Mouse (Mus musculus): ENCODE results near the gene Dgki. TPM values are rescaled to one million over a fixed set of nuclear protein-coding genes. Genes with fewer than 3 reads are reported as not detected.
A peak's percentile ranks its signal among the peaks of the same experiment; 100 is the strongest.

Dgki gene
- polyA plus RNA-seq, 1 experiment from 2014 or later, result 7.6 TPM

DNA sequence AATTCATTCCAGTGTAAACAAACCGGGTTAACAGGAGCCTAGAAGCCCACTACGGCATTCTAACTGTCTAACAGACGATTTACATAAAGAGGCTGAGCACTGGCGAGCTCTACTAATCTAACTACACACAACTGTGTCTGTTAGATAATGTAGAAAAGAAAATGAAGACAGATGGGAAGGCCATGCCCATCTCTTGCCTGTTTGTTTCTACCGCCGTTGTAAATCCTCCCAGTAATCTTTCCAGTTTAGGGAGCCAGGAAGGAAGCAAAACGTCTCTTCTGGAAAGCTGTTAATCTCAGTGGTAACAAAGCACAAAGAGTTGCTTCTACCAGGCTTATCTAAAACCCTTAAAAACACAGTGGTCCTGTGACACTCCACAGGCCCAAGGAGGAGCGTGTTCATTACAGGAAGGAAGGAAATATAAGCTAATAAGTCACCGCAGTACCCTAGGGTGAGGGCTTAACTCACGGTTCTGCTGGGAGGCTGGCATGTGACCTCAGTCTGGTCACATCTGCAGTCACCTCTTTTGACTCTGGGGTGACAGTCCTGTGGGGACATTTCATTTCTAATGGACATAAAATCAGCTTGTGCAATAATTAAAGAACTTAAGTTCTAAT is 235.7 kb downstream of the Dgki start:
- Histone ChIP-seq H3K4me3 (ENCODE audit: low read depth, low read length) (no peak overlapping the region), H3K27ac (ENCODE audit: low read length) (no peak overlapping the region), H3K27me3 (ENCODE audit: control insufficient read depth, insufficient read depth, low read depth, low read length) (no peaks in the 10 kb centered on the region), H3K9ac (ENCODE audit: low read depth, low read length) (no peak overlapping the region), H3K4me1 (ENCODE audit: control insufficient read depth, insufficient read depth, low read length) (0 out of 2 replicates have a peak, but pooled peaks cover 2% of the 10 kb centered on the region), H3K4me2 (ENCODE audit: low read length) (no peak overlapping the region), H3K9me3 (replicated peaks; ENCODE audit: control insufficient read depth, low read length, poor library complexity, severe bottlenecking) (no peaks in the 10 kb centered on the region), H3K36me3 (ENCODE audit: control insufficient read depth, insufficient read depth, low read length) (0 out of 2 replicates have a peak, but pooled peaks cover 3% of the 10 kb centered on the region)
- WGBS, result 51% methylated on average over 10 of the region's 10 CpGs
- ATAC-seq, result no peak

- Histone ChIP-seq H3K9me3 (replicated peaks; ENCODE audit: control insufficient read depth, low read length, poor library complexity, severe bottlenecking) (no peaks in the 10 kb centered on the region), H3K4me1 (ENCODE audit: control insufficient read depth, insufficient read depth, low read length) (0 out of 2 replicates have a peak, but pooled peaks cover 2% of the 10 kb centered on the region), H3K4me3 (ENCODE audit: low read depth, low read length) (no peak overlapping the region), H3K9ac (ENCODE audit: low read depth, low read length) (no peak overlapping the region), H3K27ac (ENCODE audit: low read length) (no peak overlapping the region), H3K4me2 (ENCODE audit: low read length) (no peak overlapping the region), H3K36me3 (ENCODE audit: control insufficient read depth, insufficient read depth, low read length) (0 out of 2 replicates have a peak, but pooled peaks cover 3% of the 10 kb centered on the region), H3K27me3 (ENCODE audit: control insufficient read depth, insufficient read depth, low read depth, low read length) (no peaks in the 10 kb centered on the region)
- 91% methylated on average over 7 of the region's 7 CpGs for WGBS
- no peak for ATAC-seq
Observed at GRCm38 (mm10) chr6:37063266-37063665, 236.7 kb downstream of the Dgki start.

- H3K27me3 ChIP-seq (ENCODE audit: control insufficient read depth, insufficient read depth, low read depth, low read length), result no peaks in the 10 kb centered on the region
- no peaks in the 10 kb centered on the region for H3K9me3 ChIP-seq (replicated peaks; ENCODE audit: control insufficient read depth, low read length, poor library complexity, severe bottlenecking)
- H3K4me1 ChIP-seq (ENCODE audit: control insufficient read depth, insufficient read depth, low read length), result 0 out of 2 replicates have a peak, but pooled peaks cover 2% of the 10 kb centered on the region
- no peak for ATAC-seq
- no peak overlapping the region for H3K27ac ChIP-seq (ENCODE audit: low read length)
- H3K4me3 ChIP-seq (ENCODE audit: low read depth, low read length), result no peak overlapping the region
- WGBS, result 90% methylated on average over 3 of the region's 3 CpGs
- no peak overlapping the region for H3K4me2 ChIP-seq (ENCODE audit: low read length)
- 0 out of 2 replicates have a peak, but pooled peaks cover 3% of the 10 kb centered on the region for H3K36me3 ChIP-seq (ENCODE audit: control insufficient read depth, insufficient read depth, low read length)
- H3K9ac ChIP-seq (ENCODE audit: low read depth, low read length), result no peak overlapping the region
Observed at GRCm38 (mm10) chr6:37060114-37060513, 239.9 kb downstream of the Dgki start.

GRCm38 (mm10) chr6:37057957-37058356 is 242.0 kb downstream of the Dgki start:
- Histone ChIP-seq H3K27ac (ENCODE audit: low read length) (no peak overlapping the region), H3K4me2 (ENCODE audit: low read length) (no peak overlapping the region), H3K4me3 (ENCODE audit: low read depth, low read length) (no peak overlapping the region), H3K27me3 (ENCODE audit: control insufficient read depth, insufficient read depth, low read depth, low read length) (no peaks in the 10 kb centered on the region), H3K9ac (ENCODE audit: low read depth, low read length) (no peak overlapping the region), H3K36me3 (ENCODE audit: control insufficient read depth, insufficient read depth, low read length) (0 out of 2 replicates have a peak, but pooled peaks cover 3% of the 10 kb centered on the region), H3K9me3 (replicated peaks; ENCODE audit: control insufficient read depth, low read length, poor library complexity, severe bottlenecking) (no peaks in the 10 kb centered on the region), H3K4me1 (ENCODE audit: control insufficient read depth, insufficient read depth, low read length) (no peaks in the 10 kb centered on the region)
- 92% methylated on average over 9 of the region's 9 CpGs for whole genome bisulfite sequencing
- no peak for ATAC-seq

- Histone ChIP-seq H3K4me2 (ENCODE audit: low read length) (no peak overlapping the region), H3K9me3 (replicated peaks; ENCODE audit: control insufficient read depth, low read length, poor library complexity, severe bottlenecking) (no peaks in the 10 kb centered on the region), H3K4me3 (ENCODE audit: low read depth, low read length) (no peak overlapping the region), H3K27me3 (ENCODE audit: control insufficient read depth, insufficient read depth, low read depth, low read length) (no peaks in the 10 kb centered on the region), H3K27ac (ENCODE audit: low read length) (no peak overlapping the region), H3K9ac (ENCODE audit: low read depth, low read length) (no peak overlapping the region), H3K36me3 (ENCODE audit: control insufficient read depth, insufficient read depth, low read length) (0 out of 2 replicates have a peak, but pooled peaks cover 2% of the 10 kb centered on the region), H3K4me1 (ENCODE audit: control insufficient read depth, insufficient read depth, low read length) (no peaks in the 10 kb centered on the region)
- 94% methylated on average over 7 of the region's 7 CpGs for WGBS
- no peak for ATAC-seq
Observed at GRCm38 (mm10) chr6:37057536-37057935, 242.4 kb downstream of the Dgki start.

- ATAC-seq, result 0 out of 2 replicates have a peak, but pooled peaks have one; percentile 20
- H3K4me2 ChIP-seq (ENCODE audit: low read length), result no peak overlapping the region
- no peaks in the 10 kb centered on the region for H3K27me3 ChIP-seq (ENCODE audit: control insufficient read depth, insufficient read depth, low read depth, low read length)
- no peak overlapping the region for H3K9ac ChIP-seq (ENCODE audit: low read depth, low read length)
- WGBS, result 77% methylated on average over 3 of the region's 3 CpGs
- no peak overlapping the region for H3K27ac ChIP-seq (ENCODE audit: low read length)
- no peaks in the 10 kb centered on the region for H3K36me3 ChIP-seq (ENCODE audit: control insufficient read depth, insufficient read depth, low read length)
- H3K9me3 ChIP-seq (replicated peaks; ENCODE audit: control insufficient read depth, low read length, poor library complexity, severe bottlenecking), result no peaks in the 10 kb centered on the region
- no peak overlapping the region for H3K4me3 ChIP-seq (ENCODE audit: low read depth, low read length)
- no peaks in the 10 kb centered on the region for H3K4me1 ChIP-seq (ENCODE audit: control insufficient read depth, insufficient read depth, low read length)
Observed at GRCm38 (mm10) chr6:37055634-37056033, 244.3 kb downstream of the Dgki start.

- no peak for ATAC-seq
- H3K9ac ChIP-seq (ENCODE audit: low read depth, low read length), result no peak overlapping the region
- H3K27me3 ChIP-seq (ENCODE audit: control insufficient read depth, insufficient read depth, low read depth, low read length), result no peaks in the 10 kb centered on the region
- WGBS, result 94% methylated on average over 5 of the region's 5 CpGs
- no peaks in the 10 kb centered on the region for H3K9me3 ChIP-seq (replicated peaks; ENCODE audit: control insufficient read depth, low read length, poor library complexity, severe bottlenecking)
- H3K4me2 ChIP-seq (ENCODE audit: low read length), result no peak overlapping the region
- H3K4me3 ChIP-seq (ENCODE audit: low read depth, low read length), result no peak overlapping the region
- no peaks in the 10 kb centered on the region for H3K4me1 ChIP-seq (ENCODE audit: control insufficient read depth, insufficient read depth, low read length)
- H3K27ac ChIP-seq (ENCODE audit: low read length), result no peak overlapping the region
- H3K36me3 ChIP-seq (ENCODE audit: control insufficient read depth, insufficient read depth, low read length), result no peaks in the 10 kb centered on the region
Observed at GRCm38 (mm10) chr6:37055128-37055527, 244.9 kb downstream of the Dgki start.

DNA sequence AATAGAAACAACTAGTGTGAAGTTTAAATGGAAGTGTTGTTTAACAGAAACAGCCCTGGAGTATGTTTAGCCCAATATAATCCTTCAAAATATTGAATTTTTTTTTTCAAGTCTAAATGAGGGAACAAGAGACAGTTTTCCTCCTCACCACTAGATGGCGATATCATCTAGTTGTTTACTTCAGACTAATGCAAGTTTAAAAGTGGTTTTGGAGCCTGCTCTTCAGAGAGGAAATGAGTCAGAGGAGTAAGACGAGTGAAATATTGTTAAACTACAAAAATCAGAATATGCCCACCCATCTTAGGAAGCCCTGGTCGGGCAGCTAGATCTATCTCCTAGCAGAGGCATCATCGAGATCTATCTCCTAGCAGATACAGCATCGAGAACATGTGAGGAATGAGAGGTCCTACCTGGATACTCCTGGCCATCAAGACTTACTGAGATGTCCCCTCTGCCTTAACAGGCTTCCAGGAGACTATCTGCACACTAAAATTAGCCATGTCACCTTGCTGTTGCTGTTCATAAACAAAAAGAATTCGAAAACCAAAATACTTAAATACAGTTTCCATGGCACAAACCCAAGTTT is 245.5 kb downstream of the Dgki start:
- Histone ChIP-seq H3K27ac (ENCODE audit: low read length) (no peak overlapping the region), H3K9me3 (replicated peaks; ENCODE audit: control insufficient read depth, low read length, poor library complexity, severe bottlenecking) (no peaks in the 10 kb centered on the region), H3K4me2 (ENCODE audit: low read length) (no peak overlapping the region), H3K36me3 (ENCODE audit: control insufficient read depth, insufficient read depth, low read length) (no peaks in the 10 kb centered on the region), H3K9ac (ENCODE audit: low read depth, low read length) (no peak overlapping the region), H3K4me1 (ENCODE audit: control insufficient read depth, insufficient read depth, low read length) (no peaks in the 10 kb centered on the region), H3K4me3 (ENCODE audit: low read depth, low read length) (no peak overlapping the region), H3K27me3 (ENCODE audit: control insufficient read depth, insufficient read depth, low read depth, low read length) (no peaks in the 10 kb centered on the region)
- ATAC-seq, result no peak; the same call in 1 of the 2 replicates
- 49% methylated on average over 6 of the region's 6 CpGs for WGBS

GRCm38 (mm10) chr6:37053411-37053810 is 246.6 kb downstream of the Dgki start:
- WGBS, result 65% methylated on average over 2 of the region's 2 CpGs
- H3K4me1 ChIP-seq (ENCODE audit: control insufficient read depth, insufficient read depth, low read length), result no peaks in the 10 kb centered on the region
- H3K4me2 ChIP-seq (ENCODE audit: low read length), result no peak overlapping the region
- H3K27ac ChIP-seq (ENCODE audit: low read length), result no peak overlapping the region
- ATAC-seq, result no peak
- H3K9me3 ChIP-seq (replicated peaks; ENCODE audit: control insufficient read depth, low read length, poor library complexity, severe bottlenecking), result no peaks in the 10 kb centered on the region
- no peaks in the 10 kb centered on the region for H3K36me3 ChIP-seq (ENCODE audit: control insufficient read depth, insufficient read depth, low read length)
- no peak overlapping the region for H3K9ac ChIP-seq (ENCODE audit: low read depth, low read length)
- no peak overlapping the region for H3K4me3 ChIP-seq (ENCODE audit: low read depth, low read length)
- H3K27me3 ChIP-seq (ENCODE audit: control insufficient read depth, insufficient read depth, low read depth, low read length), result no peaks in the 10 kb centered on the region
